Mouse (Mus musculus) layer of hippocampus, postnatal 25 days (tissue): ENCODE measurements around the gene Pdzrn3. TPM values are rescaled to one million over a fixed set of nuclear protein-coding genes. Genes with fewer than 3 reads are reported as not detected.
A peak's percentile ranks its signal among the peaks of the same experiment; 100 is the strongest.

Experiments
- DNase-seq, 2 experiments: peaks; one replicate each; pipeline ENCODE4 v3.0.0; 2022; ENCODE audit warnings: mixed read lengths in 2 of 2, low spot score in 1 of 2; ENCODE audit errors: extremely low spot score in 1 of 2
- total RNA-seq, 2 experiments: library from RNA; stranded (reverse); gene quantifications; 2 replicates each; pipeline ENCODE4 v1.2.3; 2021

The Pdzrn3 gene
- total RNA-seq, 2 experiments from 2014 or later, result 8.4 to 9.9 TPM

- DNase-seq, result no peak
These were observed 109.4 kb downstream of the Pdzrn3 start for GRCm38 (mm10) chr6:101268266-101268665.

GRCm38 (mm10) chr6:101266787-101267186 is 110.9 kb downstream of the Pdzrn3 start:
- DNase-seq, result peak; percentile 57 to 77

- no peak for DNase-seq
These were observed 114.2 kb downstream of the Pdzrn3 start for GRCm38 (mm10) chr6:101263544-101263943.

GRCm38 (mm10) chr6:101261513-101261912 is 116.2 kb downstream of the Pdzrn3 start:
- peak in 1 of 2 experiments; percentile 63 for DNase-seq

- no peak for DNase-seq
These were observed 118.3 kb downstream of the Pdzrn3 start for GRCm38 (mm10) chr6:101259411-101259810.

GRCm38 (mm10) chr6:101257418-101257817 is 120.3 kb downstream of the Pdzrn3 start:
- DNase-seq, result no peak

GRCm38 (mm10) chr6:101254652-101255051 is 123.0 kb downstream of the Pdzrn3 start:
- no peak for DNase-seq

- no peak for DNase-seq
These were observed 125.6 kb downstream of the Pdzrn3 start for GRCm38 (mm10) chr6:101251916-101252603.

GRCm38 (mm10) chr6:101251160-101251559 is 126.5 kb downstream of the Pdzrn3 start:
- DNase-seq, result no peak

GRCm38 (mm10) chr6:101246137-101246536 is 131.6 kb downstream of the Pdzrn3 start:
- no peak for DNase-seq

- no peak for DNase-seq
These were observed 133.3 kb downstream of the Pdzrn3 start for GRCm38 (mm10) chr6:101244355-101244754.

GRCm38 (mm10) chr6:101243189-101243815 is 134.4 kb downstream of the Pdzrn3 start:
- DNase-seq, result no peak

- DNase-seq, result no peak
These were observed 141.0 kb downstream of the Pdzrn3 start for GRCm38 (mm10) chr6:101236641-101237246.

- DNase-seq, result no peak
These were observed 141.5 kb downstream of the Pdzrn3 start for GRCm38 (mm10) chr6:101236230-101236629.

GRCm38 (mm10) chr6:101234349-101234748 is 143.3 kb downstream of the Pdzrn3 start:
- DNase-seq, result no peak

- no peak for DNase-seq
These were observed 144.0 kb downstream of the Pdzrn3 start for GRCm38 (mm10) chr6:101233680-101234079.

- DNase-seq, result no peak
These were observed 150.3 kb downstream of the Pdzrn3 start for GRCm38 (mm10) chr6:101227294-101227855.

- no peak for DNase-seq
These were observed 157.4 kb downstream of the Pdzrn3 start for GRCm38 (mm10) chr6:101220307-101220706.

- no peak for DNase-seq
These were observed 158.7 kb downstream of the Pdzrn3 start for GRCm38 (mm10) chr6:101219004-101219403.

- DNase-seq, result no peak
These were observed 159.5 kb downstream of the Pdzrn3 start for GRCm38 (mm10) chr6:101218197-101218596.

GRCm38 (mm10) chr6:101217756-101218155 is 159.9 kb downstream of the Pdzrn3 start:
- no peak for DNase-seq
